Mouse (Mus musculus) liver, postnatal 0 days (tissue): Measurements from ENCODE around the gene Trabd2b. TPM values are rescaled to one million over a fixed set of nuclear protein-coding genes. Genes with fewer than 3 reads are reported as not detected.
A peak's percentile ranks its signal among the peaks of the same experiment; 100 is the strongest.

Source experiments
- ATAC-seq: fragments of 200-750 bp; cut with Nextera tagmentation; 2 replicates; pipeline ENCODE4 v1.8.0; 2017; ENCODE audit warnings: mild to moderate bottlenecking, moderate library complexity
- DNase-seq: peaks from one replicate; pipeline ENCODE4 v3.0.0-alpha.2; 2016
- H3K27ac ChIP-seq: fragments of 300-500 bp; sonication (generic); 2 replicates; pipeline ENCODE4 v1.5.1; 2014; ENCODE audit warnings: antibody characterized with exemption, moderate library complexity, mild to moderate bottlenecking, low read depth
- H3K27me3 ChIP-seq: fragments of 300-500 bp; sonication (generic); 2 replicates; pipeline ENCODE4 v1.6.1; 2014; ENCODE audit warnings: low read length, control low read depth, mixed read lengths; ENCODE audit not compliant: insufficient read depth
- H3K36me3 ChIP-seq: fragments of 300-500 bp; sonication (generic); replicated peaks from 2 replicates; pipeline ENCODE4 v1.6.1; 2014; ENCODE audit warnings: mild to moderate bottlenecking, control low read depth, low read length, moderate library complexity, mixed read lengths; ENCODE audit not compliant: insufficient read depth
- H3K4me1 ChIP-seq: fragments of 300-500 bp; sonication (generic); 2 replicates; pipeline ENCODE4 v1.6.1; 2014; ENCODE audit warnings: antibody characterized with exemption, mild to moderate bottlenecking, control low read depth; ENCODE audit not compliant: insufficient read depth
- H3K4me2 ChIP-seq: fragments of 300-500 bp; sonication (generic); 2 replicates; pipeline ENCODE4 v1.6.1; 2014; ENCODE audit warnings: low read depth, mild to moderate bottlenecking, low read length, moderate library complexity, mixed read lengths
- H3K4me3 ChIP-seq: fragments of 300-500 bp; sonication (generic); 2 replicates; pipeline ENCODE4 v1.5.1; 2014; ENCODE audit warnings: low read depth, low read length
- H3K9ac ChIP-seq: fragments of 300-500 bp; sonication (generic); replicated peaks from 2 replicates; pipeline ENCODE4 v1.6.1; 2014; ENCODE audit warnings: mild to moderate bottlenecking, moderate library complexity
- H3K9me3 ChIP-seq: fragments of 300-500 bp; sonication (generic); 2 replicates; pipeline ENCODE4 v1.6.1; 2016; ENCODE audit warnings: mild to moderate bottlenecking, control low read depth, low read length, mixed read lengths
- CTCF ChIP-seq: sonication (generic); IDR thresholded peaks from 2 replicates; pipeline ENCODE4 v1.5.1; 2016; ENCODE audit warnings: antibody characterized with exemption, low read depth
- EP300 ChIP-seq: IDR thresholded peaks from 2 replicates; pipeline ENCODE4 v1.6.1; 2016; ENCODE audit warnings: antibody characterized with exemption, low read depth, mild to moderate bottlenecking
- WGBS: fragments of 180-500 bp; shearing (Covaris S2); extraction: QIAGEN DNeasy Blood & Tissue Kit; methylation state at CpG from one replicate; pipeline ENCODE4 v1.1.7; 2014; ENCODE audit not compliant: insufficient replicate concordance; 5-methylcytosine and 5-hydroxymethylcytosine counted together
- polyA plus RNA-seq: library from polyadenylated mRNA; unstranded; fragments of >200 nt; fragmentation: Nextera tagmentation; extraction: Ambion mirVana; gene quantifications from 2 replicates; pipeline ENCODE4 v1.2.1, GENCODE M21; 2015

The Trabd2b gene
- polyA plus RNA-seq, 1 experiment from 2014 or later, result 0.06 TPM

GRCm38 (mm10) chr4:114601201-114602009 lies 194.9 kb downstream of the Trabd2b start:
- WGBS, result 37% methylated on average over 8 of the region's 8 CpGs
- no peak for ATAC-seq
- Histone ChIP-seq H3K9me3 (no peaks in the 10 kb centered on the region), H3K27me3 (no peaks in the 10 kb centered on the region), H3K4me3 (no peak overlapping the region), H3K4me2 (no peak overlapping the region), H3K27ac (no peak overlapping the region), H3K36me3 (no peaks in the 10 kb centered on the region), H3K4me1 (no peaks in the 10 kb centered on the region), H3K9ac (no peak overlapping the region)
- no peak for TF ChIP-seq EP300
- TF ChIP-seq CTCF, result no peak
- no peak for DNase-seq

- no peak for ATAC-seq
- Histone ChIP-seq H3K27ac (no peak overlapping the region), H3K27me3 (no peaks in the 10 kb centered on the region), H3K9me3 (no peaks in the 10 kb centered on the region), H3K36me3 (no peaks in the 10 kb centered on the region), H3K9ac (no peak overlapping the region), H3K4me1 (no peaks in the 10 kb centered on the region), H3K4me2 (no peak overlapping the region), H3K4me3 (no peak overlapping the region)
- no peak for DNase-seq
- no peak for TF ChIP-seq CTCF
- no peak for TF ChIP-seq EP300
- 53% methylated on average over 3 of the region's 3 CpGs for WGBS
These were observed 199.1 kb downstream of the Trabd2b start for GRCm38 (mm10) chr4:114605670-114606069.

GRCm38 (mm10) chr4:114607873-114608272 lies 201.3 kb downstream of the Trabd2b start:
- Histone ChIP-seq H3K27ac (no peak overlapping the region), H3K36me3 (no peaks in the 10 kb centered on the region), H3K27me3 (no peaks in the 10 kb centered on the region), H3K9ac (no peak overlapping the region), H3K4me2 (no peak overlapping the region), H3K4me3 (no peak overlapping the region), H3K9me3 (no peaks in the 10 kb centered on the region), H3K4me1 (no peaks in the 10 kb centered on the region)
- TF ChIP-seq CTCF (no peak), EP300 (no peak)
- 70% methylated on average over 2 of the region's 2 CpGs for WGBS
- DNase-seq, result no peak
- no peak for ATAC-seq

GRCm38 (mm10) chr4:114609297-114609696 lies 202.8 kb downstream of the Trabd2b start:
- 74% methylated on average over 4 of the region's 4 CpGs for WGBS

GRCm38 (mm10) chr4:114611166-114611929 lies 204.8 kb downstream of the Trabd2b start:
- H3K9ac ChIP-seq, result no peak overlapping the region
- no peak overlapping the region for H3K4me2 ChIP-seq
- 71% methylated on average over 8 of the region's 8 CpGs for WGBS
- no peak overlapping the region for H3K4me3 ChIP-seq
- no peaks in the 10 kb centered on the region for H3K36me3 ChIP-seq
- DNase-seq, result no peak
- no peaks in the 10 kb centered on the region for H3K27me3 ChIP-seq
- H3K9me3 ChIP-seq, result no peaks in the 10 kb centered on the region
- no peak overlapping the region for H3K27ac ChIP-seq
- TF ChIP-seq EP300, result no peak
- TF ChIP-seq CTCF, result peak; percentile 23
- no peak for ATAC-seq
- H3K4me1 ChIP-seq, result no peaks in the 10 kb centered on the region

More at GRCm38 (mm10) chr4:114609297-114609696, 202.8 kb downstream of the Trabd2b start:
- H3K9me3 ChIP-seq, result no peaks in the 10 kb centered on the region
- H3K27me3 ChIP-seq, result no peaks in the 10 kb centered on the region
- H3K27ac ChIP-seq, result no peak overlapping the region
- H3K9ac ChIP-seq, result no peak overlapping the region
- TF ChIP-seq EP300 (no peak), CTCF (no peak)
- no peak overlapping the region for H3K4me3 ChIP-seq
- H3K36me3 ChIP-seq, result no peaks in the 10 kb centered on the region
- H3K4me1 ChIP-seq, result no peaks in the 10 kb centered on the region
- H3K4me2 ChIP-seq, result no peak overlapping the region
- ATAC-seq (no peak), DNase-seq (no peak)

- Histone ChIP-seq H3K27ac (no peak overlapping the region), H3K36me3 (no peaks in the 10 kb centered on the region), H3K4me1 (no peaks in the 10 kb centered on the region), H3K9ac (no peak overlapping the region), H3K4me3 (no peak overlapping the region), H3K4me2 (no peak overlapping the region), H3K9me3 (no peaks in the 10 kb centered on the region), H3K27me3 (no peaks in the 10 kb centered on the region)
- no peak for DNase-seq
- TF ChIP-seq EP300 (no peak), CTCF (no peak)
- WGBS, result 67% methylated on average over 5 of the region's 5 CpGs
- ATAC-seq, result no peak
These were observed 205.5 kb downstream of the Trabd2b start for GRCm38 (mm10) chr4:114612032-114612431.
